Mouse (Mus musculus) lung, embryonic 16.5 days (tissue): ENCODE measurements around the gene Vezt. TPM values are rescaled to one million over a fixed set of nuclear protein-coding genes. Genes with fewer than 3 reads are reported as not detected.

Experiments
- ATAC-seq: fragments of 200-750 bp; cut with Nextera tagmentation; 2 replicates; pipeline ENCODE4 v1.8.0; 2017; ENCODE audit warnings: low read depth, mild to moderate bottlenecking, moderate library complexity
- H3K27ac ChIP-seq: fragments of 300-500 bp; sonication (generic); 2 replicates; pipeline ENCODE4 v1.5.1; 2014; ENCODE audit warnings: mild to moderate bottlenecking, control low read depth, low read length
- H3K27me3 ChIP-seq: fragments of 300-500 bp; sonication (generic); 2 replicates; pipeline ENCODE4 v1.6.1; 2014; ENCODE audit warnings: low read depth, low read length, mixed read lengths; ENCODE audit not compliant: control insufficient read depth, insufficient read depth
- H3K36me3 ChIP-seq: fragments of 300-500 bp; sonication (generic); 2 replicates; pipeline ENCODE4 v1.6.1; 2014; ENCODE audit warnings: low read length; ENCODE audit not compliant: control insufficient read depth, insufficient read depth
- H3K4me1 ChIP-seq: fragments of 300-500 bp; sonication (generic); replicated peaks from 2 replicates; pipeline ENCODE4 v1.6.1; 2014; ENCODE audit warnings: low read length, mixed read lengths; ENCODE audit not compliant: control insufficient read depth, insufficient read depth
- H3K4me2 ChIP-seq: fragments of 300-500 bp; sonication (generic); 2 replicates; pipeline ENCODE4 v1.6.1; 2014; ENCODE audit warnings: low read depth, low read length, control low read depth
- H3K4me3 ChIP-seq: fragments of 300-500 bp; sonication (generic); 2 replicates; pipeline ENCODE4 v1.5.1; 2014; ENCODE audit warnings: mild to moderate bottlenecking, low read length, control low read depth
- H3K9ac ChIP-seq: fragments of 300-500 bp; sonication (generic); 2 replicates; pipeline ENCODE4 v1.6.1; 2014; ENCODE audit warnings: low read length, control low read depth
- H3K9me3 ChIP-seq: fragments of 300-500 bp; sonication (generic); 2 replicates; pipeline ENCODE4 v1.6.1; 2016; ENCODE audit warnings: low read length; ENCODE audit not compliant: control insufficient read depth
- WGBS: fragments of 180-500 bp; shearing (Covaris S2); extraction: QIAGEN DNeasy Blood & Tissue Kit; methylation state at CpG from one replicate; pipeline ENCODE4 v1.1.7; 2014; 5-methylcytosine and 5-hydroxymethylcytosine counted together
- polyA plus RNA-seq: library from polyadenylated mRNA; unstranded; fragments of >200 nt; fragmentation: Nextera tagmentation; extraction: Ambion mirVana; gene quantifications from 2 replicates; pipeline ENCODE4 v1.2.1, GENCODE M21; 2015

The Vezt gene
- polyA plus RNA-seq, 1 experiment from 2014 or later, result 27.3 TPM

DNA sequence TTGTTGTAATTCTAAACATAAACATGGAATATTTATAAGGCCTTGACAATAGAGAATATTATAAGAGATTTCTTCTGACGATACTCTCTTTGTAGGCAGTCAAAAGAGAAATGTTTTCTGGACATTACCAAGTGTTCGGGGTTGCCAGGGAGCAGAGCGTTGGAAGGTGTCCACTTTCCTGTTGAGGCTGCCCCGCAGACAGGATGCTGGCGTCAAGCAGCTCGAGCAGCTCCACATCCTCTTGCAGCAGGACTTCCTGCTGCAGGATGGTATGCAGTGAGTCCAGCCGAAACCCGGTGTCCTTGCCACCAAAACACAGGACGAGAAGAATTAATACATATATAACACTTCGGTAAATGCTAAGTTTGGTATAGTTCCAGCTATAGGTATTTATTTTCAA, 35.4 kb downstream of the Vezt start:
- Histone ChIP-seq H3K9ac (no peak overlapping the region), H3K4me1 (no peaks in the 10 kb centered on the region), H3K27me3 (no peaks in the 10 kb centered on the region), H3K9me3 (no peaks in the 10 kb centered on the region), H3K36me3 (peaks cover 37% of the 10 kb centered on the region), H3K4me3 (no peak overlapping the region), H3K27ac (no peak overlapping the region), H3K4me2 (no peak overlapping the region)
- peak; percentile 70; the same call in 1 of the 2 replicates for ATAC-seq
- 76% methylated on average over 10 of the region's 10 CpGs for WGBS

DNA sequence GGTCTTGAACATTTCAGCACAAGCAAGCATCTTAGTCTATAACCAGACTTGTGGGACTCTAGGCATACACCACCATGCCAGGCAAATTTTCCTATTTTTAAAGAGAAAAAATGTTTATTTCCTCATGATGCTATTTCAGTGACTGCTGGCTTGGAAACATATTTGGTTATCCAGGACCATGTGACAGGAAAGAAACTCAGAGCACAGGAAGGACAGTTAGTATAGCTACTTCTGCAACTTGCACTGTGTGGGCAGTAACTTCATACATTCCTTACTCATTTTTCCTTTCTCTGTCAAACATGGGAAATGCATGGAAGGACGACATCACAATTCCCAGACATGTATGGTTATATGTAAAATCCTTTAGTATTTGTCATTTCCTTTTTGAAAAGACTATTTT, 36.3 kb downstream of the Vezt start:
- Histone ChIP-seq H3K4me1 (no peaks in the 10 kb centered on the region), H3K27ac (no peak overlapping the region), H3K9ac (no peak overlapping the region), H3K4me3 (no peak overlapping the region), H3K9me3 (no peaks in the 10 kb centered on the region), H3K4me2 (no peak overlapping the region), H3K27me3 (no peaks in the 10 kb centered on the region), H3K36me3 (peaks cover 34% of the 10 kb centered on the region)
- ATAC-seq, result peak; percentile 68; the same call in 1 of the 2 replicates
- WGBS, result 78% methylated on average over 1 of the region's 1 CpGs

DNA sequence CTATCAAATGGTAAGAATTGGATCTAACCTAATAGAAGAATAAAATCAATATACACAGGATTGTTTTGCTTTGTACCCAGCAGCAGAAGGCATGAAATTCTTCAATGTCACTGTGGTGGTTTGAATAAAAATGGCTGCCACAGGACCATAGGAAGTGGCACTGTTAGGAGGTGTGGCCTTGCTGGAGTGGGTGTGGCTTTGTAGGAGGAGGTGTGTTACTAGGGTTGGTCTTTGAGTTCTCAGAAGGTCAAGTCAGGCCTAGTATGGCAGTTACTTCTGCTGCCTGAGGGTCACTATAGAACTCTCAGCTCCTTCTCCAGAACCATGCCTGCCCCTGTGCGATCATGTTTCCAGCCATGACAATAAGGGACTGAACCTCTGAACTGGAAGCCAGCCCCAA, 40.5 kb downstream of the Vezt start:
- peaks cover 23% of the 10 kb centered on the region for H3K36me3 ChIP-seq
- H3K27me3 ChIP-seq, result no peaks in the 10 kb centered on the region
- H3K4me1 ChIP-seq, result no peaks in the 10 kb centered on the region
- no peak for ATAC-seq
- no peak overlapping the region for H3K4me3 ChIP-seq
- H3K9ac ChIP-seq, result no peak overlapping the region
- no peak overlapping the region for H3K27ac ChIP-seq
- 86% methylated on average over 1 of the region's 1 CpGs for WGBS
- no peaks in the 10 kb centered on the region for H3K9me3 ChIP-seq
- H3K4me2 ChIP-seq, result no peak overlapping the region

DNA sequence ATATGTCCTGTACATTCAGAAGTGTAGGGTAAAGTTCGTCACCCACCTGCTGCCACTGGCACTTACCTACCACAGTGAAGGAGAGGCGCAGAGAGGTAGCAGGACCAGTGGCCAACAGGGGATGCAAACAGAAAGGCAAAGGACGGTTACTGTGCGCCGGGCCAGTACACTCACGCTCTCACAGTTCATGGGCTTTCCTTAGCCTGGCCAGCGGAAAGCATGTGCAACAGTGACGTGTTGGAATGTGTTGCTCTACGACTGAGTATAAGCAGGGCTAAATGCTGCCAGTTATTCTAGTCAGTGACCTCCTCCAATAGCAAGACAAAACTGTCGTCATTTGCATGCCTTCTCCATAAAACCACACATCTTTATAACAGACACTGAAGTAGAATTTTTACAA, 41.5 kb downstream of the Vezt start:
- Histone ChIP-seq H3K27me3 (no peaks in the 10 kb centered on the region), H3K36me3 (peaks cover 24% of the 10 kb centered on the region), H3K9ac (no peak overlapping the region), H3K4me3 (no peak overlapping the region), H3K4me2 (no peak overlapping the region), H3K9me3 (no peaks in the 10 kb centered on the region), H3K27ac (no peak overlapping the region), H3K4me1 (no peaks in the 10 kb centered on the region)
- no peak for ATAC-seq
- WGBS, result 84% methylated on average over 10 of the region's 10 CpGs

DNA sequence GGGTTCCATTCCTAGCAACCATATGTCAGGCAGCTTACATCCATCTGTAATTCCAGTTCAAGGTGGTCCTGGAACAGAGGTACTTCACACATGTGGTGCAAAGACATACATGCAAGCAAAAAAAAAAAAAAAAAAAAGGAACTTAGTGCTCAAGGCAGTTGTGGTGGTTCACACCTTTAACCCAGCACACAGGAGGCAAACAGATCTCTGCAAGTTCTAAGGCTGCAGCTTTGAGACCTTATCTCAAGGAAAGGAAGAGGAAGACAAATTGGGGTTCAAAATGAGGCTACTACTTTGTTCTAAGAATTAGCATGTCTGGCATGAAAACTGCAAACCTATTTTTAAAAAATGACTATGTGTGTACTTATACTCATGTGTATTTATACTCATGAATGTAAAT, 50.3 kb downstream of the Vezt start:
- no peak overlapping the region for H3K4me2 ChIP-seq
- no peak overlapping the region for H3K9ac ChIP-seq
- H3K36me3 ChIP-seq, result peaks cover 19% of the 10 kb centered on the region
- H3K27ac ChIP-seq, result no peak overlapping the region
- no peaks in the 10 kb centered on the region for H3K4me1 ChIP-seq
- H3K27me3 ChIP-seq, result no peaks in the 10 kb centered on the region
- H3K9me3 ChIP-seq, result no peaks in the 10 kb centered on the region
- no peak overlapping the region for H3K4me3 ChIP-seq
- ATAC-seq, result no peak

DNA sequence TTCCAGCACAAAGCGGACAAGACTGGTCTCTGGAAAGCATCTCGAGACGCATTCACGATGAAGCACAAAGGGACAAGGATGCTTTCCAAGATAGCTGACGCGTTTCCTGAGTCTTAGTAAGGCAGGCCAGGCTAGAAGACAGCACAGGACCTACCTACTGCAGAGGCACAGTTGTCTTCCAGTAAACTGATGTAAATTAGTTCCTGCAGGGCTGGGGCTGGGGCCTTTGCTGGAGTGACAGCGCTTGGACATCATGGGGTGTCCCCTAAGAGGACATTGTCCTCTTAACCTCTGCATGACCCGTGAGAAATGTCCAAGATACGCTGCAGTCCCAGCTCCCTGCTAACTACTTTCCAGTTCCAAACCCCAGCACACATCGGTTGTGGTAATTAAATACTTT, 66.3 kb downstream of the Vezt start:
- WGBS, result 76% methylated on average over 10 of the region's 10 CpGs
- no peaks in the 10 kb centered on the region for H3K9me3 ChIP-seq
- H3K27me3 ChIP-seq, result no peaks in the 10 kb centered on the region
- H3K4me1 ChIP-seq, result no peaks in the 10 kb centered on the region
- no peak overlapping the region for H3K27ac ChIP-seq
- no peak overlapping the region for H3K9ac ChIP-seq
- no peak for ATAC-seq
- H3K4me2 ChIP-seq, result no peak overlapping the region
- no peak overlapping the region for H3K4me3 ChIP-seq
- H3K36me3 ChIP-seq, result peaks cover 12% of the 10 kb centered on the region

DNA sequence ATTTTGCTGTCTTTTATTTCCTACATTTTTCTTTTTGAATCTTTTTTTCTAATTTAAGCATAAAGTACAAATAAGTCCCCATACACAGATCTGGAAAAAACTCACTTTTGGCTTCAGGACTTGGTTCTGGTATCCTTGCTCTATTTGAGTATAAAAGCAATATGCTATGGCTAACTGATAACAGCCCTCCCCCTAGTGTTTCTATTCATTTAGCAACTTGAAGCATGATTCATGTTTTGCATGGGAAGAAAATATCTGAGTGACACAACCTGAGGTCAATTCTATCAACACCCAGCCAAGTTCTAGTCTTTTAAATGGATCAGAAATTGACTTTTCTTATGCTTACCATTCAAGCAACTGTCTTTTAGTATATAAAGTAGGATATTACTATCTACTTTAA, 68.1 kb downstream of the Vezt start:
- Histone ChIP-seq H3K27ac (no peak overlapping the region), H3K9me3 (no peaks in the 10 kb centered on the region), H3K4me2 (no peak overlapping the region), H3K4me3 (no peak overlapping the region), H3K36me3 (peaks cover 9% of the 10 kb centered on the region), H3K27me3 (no peaks in the 10 kb centered on the region), H3K4me1 (no peaks in the 10 kb centered on the region), H3K9ac (no peak overlapping the region)
- no peak for ATAC-seq

DNA sequence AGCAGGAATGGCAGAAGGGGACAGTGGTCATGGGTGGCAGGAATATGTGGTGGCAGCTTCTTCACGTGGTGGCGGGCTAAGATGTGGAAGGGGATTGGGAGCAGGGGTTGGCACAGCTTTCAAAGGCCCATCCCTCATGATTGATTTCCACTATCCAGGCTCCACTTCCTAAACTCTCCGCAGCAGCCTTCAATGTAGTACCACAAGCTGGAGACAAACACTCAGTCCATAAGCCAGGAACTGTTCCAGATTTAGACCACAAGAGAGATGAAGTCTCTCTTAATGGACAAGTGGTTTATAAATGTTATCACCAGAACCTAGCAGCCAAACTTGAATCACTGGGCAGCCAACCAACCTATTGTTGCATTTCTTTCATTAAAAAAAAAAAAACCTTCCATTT, 81.6 kb downstream of the Vezt start:
- Histone ChIP-seq H3K36me3 (no peaks in the 10 kb centered on the region), H3K4me2 (no peak overlapping the region), H3K9me3 (no peaks in the 10 kb centered on the region), H3K9ac (no peak overlapping the region), H3K4me3 (no peak overlapping the region), H3K27ac (no peak overlapping the region), H3K27me3 (no peaks in the 10 kb centered on the region), H3K4me1 (peaks cover 3% of the 10 kb centered on the region; the same call in 1 of the 2 replicates)
- no peak for ATAC-seq
- WGBS, result 55% methylated on average over 3 of the region's 3 CpGs

DNA sequence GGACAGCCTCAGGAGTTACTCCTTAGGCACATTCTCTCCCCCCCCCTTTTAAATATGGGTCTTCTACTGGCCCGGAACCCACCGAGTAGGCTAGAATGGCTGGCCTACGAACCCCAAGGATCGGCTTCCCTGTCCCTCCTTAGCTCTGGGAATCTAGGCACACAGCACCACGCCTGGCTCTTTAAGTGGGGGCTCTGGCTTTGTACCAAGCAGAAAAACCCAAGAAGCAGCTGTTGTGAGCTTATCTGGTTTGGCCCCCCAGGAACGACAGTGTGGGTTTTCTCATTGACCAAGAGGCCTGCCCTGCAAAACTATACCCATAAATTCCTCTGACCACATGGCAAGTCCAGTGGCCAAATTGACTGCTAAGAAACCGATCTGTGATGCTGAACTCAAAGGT, 82.1 kb downstream of the Vezt start:
- H3K27me3 ChIP-seq, result no peaks in the 10 kb centered on the region
- no peak overlapping the region for H3K4me3 ChIP-seq
- 72% methylated on average over 7 of the region's 7 CpGs for WGBS
- H3K9me3 ChIP-seq, result no peaks in the 10 kb centered on the region
- peaks cover 3% of the 10 kb centered on the region; the same call in 1 of the 2 replicates for H3K4me1 ChIP-seq
- no peak overlapping the region for H3K4me2 ChIP-seq
- no peak overlapping the region for H3K27ac ChIP-seq
- ATAC-seq, result no peak
- no peaks in the 10 kb centered on the region for H3K36me3 ChIP-seq
- no peak overlapping the region for H3K9ac ChIP-seq

DNA sequence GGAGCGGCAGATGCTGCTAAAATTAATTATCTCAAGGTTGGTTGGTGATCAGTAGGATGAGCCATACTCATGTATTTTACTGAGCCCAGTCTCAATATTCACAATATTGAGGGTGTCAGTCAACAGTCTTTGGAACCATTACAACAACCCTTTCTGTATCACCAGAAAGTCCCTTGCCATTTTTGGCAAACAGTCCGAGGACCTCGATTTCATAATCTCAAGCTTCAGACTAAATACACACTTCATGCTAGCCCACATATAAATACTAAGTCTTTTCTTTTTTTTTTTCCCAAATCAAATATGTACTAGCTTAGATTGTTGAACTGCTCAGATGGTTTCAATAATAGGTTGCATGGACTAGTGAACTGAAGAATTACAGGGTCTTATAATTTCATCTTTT, 84.6 kb downstream of the Vezt start:
- 60% methylated on average over 3 of the region's 3 CpGs for WGBS

More for the DNA sequence above, 84.6 kb downstream of the Vezt start:
- H3K27ac ChIP-seq, result no peak overlapping the region
- no peaks in the 10 kb centered on the region for H3K9me3 ChIP-seq
- peaks cover 5% of the 10 kb centered on the region; the same call in 1 of the 2 replicates for H3K4me1 ChIP-seq
- H3K27me3 ChIP-seq, result no peaks in the 10 kb centered on the region
- H3K36me3 ChIP-seq, result no peaks in the 10 kb centered on the region
- no peak overlapping the region for H3K9ac ChIP-seq
- no peak overlapping the region for H3K4me3 ChIP-seq
- ATAC-seq, result no peak
- H3K4me2 ChIP-seq, result no peak overlapping the region
